Mouse (Mus musculus) stomach, embryonic 16.5 days (tissue): Measurements from ENCODE around the gene Dab2. TPM values are rescaled to one million over a fixed set of nuclear protein-coding genes. Genes with fewer than 3 reads are reported as not detected.

ENCODE experiments used
- polyA plus RNA-seq: library from polyadenylated mRNA; unstranded; fragments of >200 nt; fragmentation: Nextera tagmentation; extraction: Ambion mirVana; gene quantifications from 2 replicates; pipeline ENCODE4 v1.2.1, GENCODE M21; 2015

The Dab2 gene
- polyA plus RNA-seq, 1 experiment from 2014 or later: 50.0 TPM

Other genes with a start within 250 kb of the Dab2 start
- gene C9, start 145.5 kb downstream of the Dab2 start, polyA plus RNA-seq: 0.32 and 0.53 TPM in 2 replicates
- 12.2 and 13.8 TPM in 2 replicates for gene Fyb, start 223.1 kb downstream of the Dab2 start, polyA plus RNA-seq